Mouse (Mus musculus) adrenal gland (tissue): ENCODE measurements at regions not wholly inside any gene's neighbourhood (a gene's known extent, or its start where the extent isn't known, plus 50 kb on each side); places are given as distances from the start of the nearest gene placed in this dataset.
"Not testable (repeated sequence)": the region's sequence is repeated elsewhere in the genome, so short reads cannot be mapped to it uniquely, and the experiment has no call there.

Source experiments
- intact Hi-C: fragments of 180-260 bp; cut with DNase I; formaldehyde crosslinking; loops from one replicate; pipeline ENCODE4 v1.15.1; 2025

- intact Hi-C loops, result not testable (repeated sequence)
Measured at GRCm38 (mm10) chr1:112486046-112486445, 621.3 kb upstream of the Dsel start.

- intact Hi-C loops, result no loop called here
Measured at GRCm38 (mm10) chr1:112456047-112456446, 591.3 kb upstream of the Dsel start.

- intact Hi-C loops, result loop anchor here (5.0 kb wide), 1 partner anchor 790 kb away; no protein-coding TSS in a partner anchor
Measured at GRCm38 (mm10) chr1:112452390-112452789, 587.7 kb upstream of the Dsel start.

GRCm38 (mm10) chr1:112451622-112452021 lies 586.9 kb upstream of the Dsel start:
- intact Hi-C loops, result loop anchor here (2.0 to 5.0 kb wide), 2 partner anchors 63 to 789 kb away; no protein-coding TSS in a partner anchor

GRCm38 (mm10) chr1:112439109-112439508 lies 574.4 kb upstream of the Dsel start:
- intact Hi-C loops, result no loop called here

- intact Hi-C loops, result no loop called here
Measured at GRCm38 (mm10) chr1:112416350-112417083, 551.8 kb upstream of the Dsel start.

- intact Hi-C loops, result loop anchor here (2.0 kb wide), 1 partner anchor 62 kb away; no protein-coding TSS in a partner anchor
Measured at GRCm38 (mm10) chr1:112388807-112389206, 524.1 kb upstream of the Dsel start.

GRCm38 (mm10) chr1:112384015-112384414 lies 519.3 kb upstream of the Dsel start:
- intact Hi-C loops, result no loop called here

GRCm38 (mm10) chr1:112379651-112380264 lies 515.0 kb upstream of the Dsel start:
- intact Hi-C loops, result loop anchor here (2.0 kb wide), 1 partner anchor 515 kb away; the partner anchor contains the start of gene Dsel

GRCm38 (mm10) chr1:112378660-112379059 lies 513.9 kb upstream of the Dsel start:
- intact Hi-C loops, result loop anchor here (1.0 kb wide), 1 partner anchor 718 kb away; no protein-coding TSS in a partner anchor

GRCm38 (mm10) chr1:112355816-112356215 lies 491.1 kb upstream of the Dsel start:
- intact Hi-C loops, result no loop called here
